Mouse (Mus musculus): ENCODE measurements at regions not wholly inside any gene's neighbourhood (a gene's known extent, or its start where the extent isn't known, plus 50 kb on each side); places are given as distances from the start of the nearest gene placed in this dataset.

- TF ChIP-seq CTCF (IDR thresholded peaks at IDR 0.05; ENCODE audit: borderline replicate concordance, insufficient read depth, low read depth, low read length) (no peak), POLR2A (IDR thresholded peaks at IDR 0.05; ENCODE audit: borderline replicate concordance, insufficient read depth, low read length) (no peak)
Measured at GRCm38 (mm10) chr13:102326544-102326943, 366.8 kb upstream of the Cd180 start.

Measured in cerebellum, adult 2 months (tissue).